Mouse (Mus musculus) ES-Bruce4 (cell line): Measurements from ENCODE around the gene Ube2e1.

ENCODE experiments used
- CTCF ChIP-seq: IDR thresholded peaks from one replicate; pipeline ENCODE4 v1.8.1; 2011; ENCODE audit warnings: low read depth, low read length
- EP300 ChIP-seq: IDR thresholded peaks from 2 replicates; pipeline ENCODE4 v1.6.1; 2011; ENCODE audit warnings: low read depth, low read length; ENCODE audit not compliant: insufficient read depth

DNA sequence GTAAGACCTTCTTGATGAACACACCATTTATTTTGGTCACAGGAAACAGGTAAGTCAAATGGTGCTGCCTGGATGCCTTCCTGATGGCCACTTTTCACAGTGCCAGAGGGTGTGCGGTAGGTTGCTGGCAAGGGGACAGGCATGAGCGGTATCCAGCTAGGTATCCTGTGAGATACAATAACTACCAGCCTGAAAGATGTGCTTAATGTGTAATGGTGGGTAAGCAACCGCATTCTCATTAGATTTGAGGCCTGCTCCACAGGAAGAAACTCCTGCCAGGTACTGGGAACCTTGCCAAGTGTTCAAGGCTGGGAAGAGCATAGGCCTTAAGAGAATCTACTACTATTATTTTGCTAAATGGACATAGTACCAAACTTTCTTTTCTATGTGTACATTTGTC is 9.4 kb upstream of the Ube2e1 start:
- TF ChIP-seq EP300 (no peak), CTCF (no peak)
